Mouse (Mus musculus): ENCODE measurements around the gene 5830473C10Rik.
"Not testable (repeated sequence)": the region's sequence is repeated elsewhere in the genome, so short reads cannot be mapped to it uniquely, and the experiment has no call there.

The 5830473C10Rik gene

DNA sequence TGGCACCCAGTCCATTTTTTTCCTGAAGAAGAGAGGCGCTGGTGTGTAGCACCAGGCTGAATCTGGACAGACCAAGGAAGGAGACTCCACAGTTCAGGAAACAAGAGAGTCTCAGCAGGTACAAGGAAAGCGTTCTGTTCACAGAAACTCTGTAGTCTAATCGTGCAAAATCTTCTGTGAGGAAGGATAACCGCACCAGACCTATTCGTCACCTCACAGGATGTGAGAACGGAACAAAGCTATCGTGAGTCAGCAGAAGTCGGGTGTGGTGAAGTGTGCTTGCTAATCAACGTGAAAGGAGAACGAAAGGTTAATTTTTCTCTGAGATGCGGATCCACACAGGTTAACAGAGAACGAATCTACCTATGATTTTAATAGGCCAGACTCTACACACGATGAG, 34.0 kb downstream of the 5830473C10Rik start:
- DNase-seq (ENCODE audit: low read depth, low spot score) = no peak

DNA sequence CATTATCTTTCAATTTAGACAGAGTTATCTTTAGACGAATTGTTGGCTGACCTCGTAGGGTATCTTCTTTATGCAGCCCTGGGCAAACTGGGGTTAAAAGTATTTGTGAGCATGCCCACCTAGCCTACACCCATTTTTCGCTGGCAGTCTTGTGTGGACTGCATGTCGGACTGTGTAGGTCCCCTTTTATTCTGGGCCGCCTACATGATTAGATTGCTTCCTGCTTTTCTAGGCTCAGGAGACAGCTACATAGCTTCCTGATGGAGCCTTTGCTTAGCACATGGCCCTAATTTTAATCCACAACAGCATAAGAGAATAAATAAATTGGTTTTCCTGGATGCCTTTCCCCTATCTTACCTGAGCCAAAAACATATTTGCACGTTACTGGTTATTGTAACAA, 35.2 kb downstream of the 5830473C10Rik start:
- DNase-seq (ENCODE audit: low read depth, low spot score) = no peak

DNA sequence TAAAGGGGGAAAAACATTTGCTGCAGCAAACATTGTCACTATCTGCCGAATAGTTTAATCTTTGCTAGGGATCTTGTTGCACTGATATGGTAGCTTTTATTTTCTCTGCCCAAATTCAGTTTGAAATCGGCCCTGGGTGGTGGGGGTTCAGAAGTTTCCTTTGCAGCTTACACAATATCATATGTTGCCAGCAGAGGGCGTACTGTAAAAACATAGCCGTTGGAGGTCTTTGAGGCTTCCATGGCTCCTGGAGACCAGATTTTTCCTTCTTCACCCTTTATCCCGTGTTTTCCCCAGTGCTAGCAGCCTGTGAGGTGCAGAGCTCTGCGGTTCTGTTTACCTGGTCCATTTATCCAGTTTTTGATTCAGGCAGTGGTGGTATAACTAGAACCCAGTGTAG, 40.6 kb downstream of the 5830473C10Rik start:
- DNase-seq (ENCODE audit: low read depth, low spot score) = peak; percentile 16

DNA sequence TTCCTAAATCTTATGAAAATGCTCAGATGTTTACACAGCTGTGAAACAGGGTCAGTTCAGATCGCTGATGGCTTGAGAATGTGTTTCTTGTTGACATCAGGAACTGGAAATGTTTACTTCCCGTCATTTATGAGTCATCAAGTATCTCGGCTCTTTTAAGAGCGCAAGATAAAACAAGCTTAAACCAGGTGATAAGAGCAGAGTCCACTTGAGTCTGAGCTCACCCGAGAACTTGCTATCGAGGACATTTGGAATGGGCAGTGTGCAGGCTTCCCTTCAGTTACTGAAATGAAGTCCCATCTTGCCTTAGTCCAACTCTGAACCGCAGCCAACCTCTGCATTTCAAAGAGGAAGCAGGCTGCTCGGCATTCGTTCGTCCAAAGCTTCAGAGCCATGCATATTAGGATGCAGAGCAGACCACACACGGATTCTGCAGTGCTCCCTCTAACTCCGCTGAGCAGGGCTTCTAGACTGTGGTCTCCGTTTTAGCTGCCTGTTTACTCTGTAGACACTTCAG, 42.6 kb downstream of the 5830473C10Rik start:
- no peak for DNase-seq (ENCODE audit: low read depth, low spot score)

DNA sequence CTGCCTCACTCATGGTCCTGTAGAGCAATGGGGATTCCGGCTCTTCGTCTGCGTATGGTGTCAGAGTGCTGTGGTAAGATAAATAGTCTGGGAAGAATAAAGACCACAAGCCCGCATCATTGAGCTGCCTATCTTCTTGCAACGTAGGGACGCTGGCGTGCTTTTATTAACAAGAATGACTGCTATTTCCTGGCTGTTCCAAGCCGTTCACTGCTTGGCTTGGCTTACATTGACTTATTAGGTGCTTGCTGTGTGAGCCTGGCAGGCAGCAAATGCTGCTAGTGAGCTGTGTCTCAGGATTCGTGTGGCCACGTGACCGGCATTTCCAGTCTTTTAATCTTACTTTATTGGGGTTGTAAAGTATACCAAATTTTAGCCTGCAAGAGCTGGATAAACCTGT, 48.0 kb downstream of the 5830473C10Rik start:
- DNase-seq (ENCODE audit: low read depth, low spot score) = no peak

DNA sequence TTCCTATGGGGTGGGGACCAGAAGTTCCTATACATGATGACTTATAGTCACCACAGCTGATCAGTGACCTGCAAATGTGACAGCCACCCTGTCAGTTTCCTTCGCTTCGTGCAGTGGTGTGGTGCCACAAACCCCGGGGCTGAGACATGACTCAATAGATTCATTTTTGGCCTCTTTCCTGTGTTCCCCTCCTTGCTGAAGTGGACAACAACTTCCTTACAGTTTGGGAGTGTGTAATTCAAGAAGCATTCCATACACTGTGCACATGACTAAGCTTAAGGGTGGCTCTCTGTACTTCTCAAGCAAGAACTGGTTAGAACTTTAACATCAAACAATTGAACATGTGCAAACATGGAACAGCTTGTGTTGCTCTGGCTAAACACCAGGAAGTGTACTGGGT, 50.5 kb downstream of the 5830473C10Rik start:
- no peak for DNase-seq (ENCODE audit: low read depth, low spot score)

DNA sequence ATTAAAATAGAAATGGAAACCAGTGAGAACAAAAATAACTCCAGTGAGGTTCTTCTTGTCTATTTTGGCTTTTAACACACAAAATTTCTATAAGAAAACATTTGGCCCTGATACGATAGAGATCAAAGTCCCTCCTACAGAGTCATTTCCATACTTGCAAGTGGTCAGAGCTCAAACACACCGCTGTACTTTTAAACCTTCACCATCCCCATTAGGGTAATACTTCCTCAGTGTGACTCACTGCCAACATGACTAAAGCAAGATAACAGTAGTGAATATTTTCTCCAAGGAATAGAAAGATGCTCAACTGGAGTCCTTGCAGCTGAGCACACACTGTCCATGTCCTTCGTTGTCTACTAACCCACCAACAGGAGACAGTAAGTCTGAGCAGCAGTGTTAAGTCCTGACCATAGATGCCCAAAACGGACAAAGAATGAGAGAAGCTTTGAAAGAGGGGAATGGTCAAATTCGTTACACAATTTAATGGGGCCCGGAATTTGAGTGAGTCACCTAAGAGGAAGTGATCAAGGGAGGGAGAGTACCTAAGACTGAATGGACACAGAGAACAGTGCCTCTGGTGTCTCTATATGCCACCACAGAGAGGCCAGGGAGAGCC, 51.2 kb downstream of the 5830473C10Rik start:
- no peak for DNase-seq (ENCODE audit: low read depth, low spot score)

DNA sequence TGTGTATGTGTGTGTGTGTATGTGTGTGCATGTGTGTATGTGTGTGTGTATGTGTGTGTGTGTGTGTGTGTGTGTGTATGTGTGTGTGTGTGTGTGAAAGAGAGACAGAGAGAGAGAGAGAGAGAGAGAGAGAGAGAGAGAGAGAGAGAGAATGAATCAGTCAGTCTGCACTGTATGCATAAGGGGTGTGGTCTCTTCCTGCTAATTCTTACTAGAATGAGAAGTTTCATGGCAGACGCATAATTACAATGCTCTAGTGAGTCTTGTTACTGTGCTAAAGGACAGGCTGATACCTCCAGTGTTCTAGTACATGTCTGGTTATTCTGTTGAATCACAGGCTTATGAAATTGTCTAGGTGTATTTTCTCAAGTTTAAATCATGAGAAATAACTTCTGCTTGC, 51.8 kb downstream of the 5830473C10Rik start:
- not testable (repeated sequence) for DNase-seq (ENCODE audit: low read depth, low spot score)

DNA sequence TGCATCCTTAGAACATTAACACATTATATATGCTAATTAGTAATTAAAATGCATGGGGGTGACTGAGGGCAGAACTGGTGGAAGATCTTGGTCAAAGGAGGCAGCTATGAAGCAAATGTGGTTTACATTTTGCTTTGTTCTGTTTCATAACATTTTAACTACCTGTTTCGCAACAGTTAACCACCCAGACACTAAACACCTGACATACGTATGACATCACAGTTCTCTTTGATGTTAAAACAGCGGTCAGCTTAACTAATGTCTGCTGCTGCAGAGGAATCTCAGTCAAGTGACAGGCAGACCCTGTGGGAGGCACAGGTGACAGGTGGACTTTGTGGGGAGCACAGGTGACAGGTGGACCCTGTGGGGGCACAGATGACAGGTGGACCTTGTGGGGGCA, 57.0 kb downstream of the 5830473C10Rik start:
- no peak for DNase-seq (ENCODE audit: low read depth, low spot score)

DNA sequence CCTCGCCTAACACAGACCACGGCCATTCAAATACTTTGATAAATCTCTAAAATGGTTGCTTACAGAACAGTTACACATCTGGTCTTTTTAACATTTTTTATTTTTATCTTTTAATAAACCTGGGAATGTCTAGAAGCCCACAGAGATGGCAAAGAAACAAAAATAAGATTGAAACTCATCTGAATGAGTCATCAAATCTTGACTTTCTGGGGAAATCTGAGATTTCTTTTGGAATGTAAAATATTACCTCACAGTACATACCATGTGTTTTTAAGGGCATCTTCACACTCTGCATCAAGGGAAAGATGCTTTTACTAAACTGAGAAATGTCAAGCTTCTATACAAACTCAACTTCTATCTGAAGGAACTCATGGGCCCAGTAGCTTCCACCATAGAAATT, 60.4 kb downstream of the 5830473C10Rik start:
- DNase-seq (ENCODE audit: low read depth, low spot score) = no peak

DNA sequence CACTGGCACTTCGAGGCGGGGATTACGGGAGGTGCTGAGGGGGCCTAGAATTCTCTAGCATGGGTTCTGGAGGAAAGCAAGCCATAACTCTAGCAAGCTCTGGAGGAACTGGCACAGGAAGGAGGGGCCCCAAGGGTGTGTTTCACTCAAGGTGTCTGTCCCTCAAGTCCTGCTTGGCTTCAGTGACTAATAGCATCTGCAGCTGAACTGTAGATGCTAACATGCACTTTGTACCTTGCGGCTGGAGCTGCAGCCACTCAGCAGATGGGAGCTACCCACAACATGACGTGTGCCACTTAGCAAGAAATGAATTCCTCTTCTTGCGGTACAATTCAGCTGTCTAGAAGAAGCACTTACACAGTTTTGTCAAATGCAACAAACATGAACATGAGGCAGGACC, 60.8 kb downstream of the 5830473C10Rik start:
- DNase-seq (ENCODE audit: low read depth, low spot score) = no peak

DNA sequence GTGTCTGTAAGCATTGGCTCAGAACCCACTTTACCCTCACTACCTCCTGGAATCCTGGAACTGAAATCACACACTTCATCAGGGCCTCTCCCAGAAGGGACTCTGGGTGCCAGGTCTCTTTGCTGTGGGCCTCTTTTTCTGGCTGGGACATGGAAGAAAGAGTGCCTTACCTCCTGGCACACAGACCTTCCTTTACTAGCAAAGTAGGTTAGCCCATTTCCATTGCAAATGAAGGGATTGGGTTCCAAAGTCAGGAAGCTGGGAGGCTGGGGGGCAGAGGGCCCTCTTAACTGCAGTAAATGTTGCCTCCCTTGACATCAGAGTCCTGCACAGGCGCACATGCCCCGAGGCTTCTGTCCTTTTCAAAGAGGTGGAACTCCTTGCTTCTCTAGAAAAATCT, 62.3 kb downstream of the 5830473C10Rik start:
- no peak for DNase-seq (ENCODE audit: low read depth, low spot score)

DNA sequence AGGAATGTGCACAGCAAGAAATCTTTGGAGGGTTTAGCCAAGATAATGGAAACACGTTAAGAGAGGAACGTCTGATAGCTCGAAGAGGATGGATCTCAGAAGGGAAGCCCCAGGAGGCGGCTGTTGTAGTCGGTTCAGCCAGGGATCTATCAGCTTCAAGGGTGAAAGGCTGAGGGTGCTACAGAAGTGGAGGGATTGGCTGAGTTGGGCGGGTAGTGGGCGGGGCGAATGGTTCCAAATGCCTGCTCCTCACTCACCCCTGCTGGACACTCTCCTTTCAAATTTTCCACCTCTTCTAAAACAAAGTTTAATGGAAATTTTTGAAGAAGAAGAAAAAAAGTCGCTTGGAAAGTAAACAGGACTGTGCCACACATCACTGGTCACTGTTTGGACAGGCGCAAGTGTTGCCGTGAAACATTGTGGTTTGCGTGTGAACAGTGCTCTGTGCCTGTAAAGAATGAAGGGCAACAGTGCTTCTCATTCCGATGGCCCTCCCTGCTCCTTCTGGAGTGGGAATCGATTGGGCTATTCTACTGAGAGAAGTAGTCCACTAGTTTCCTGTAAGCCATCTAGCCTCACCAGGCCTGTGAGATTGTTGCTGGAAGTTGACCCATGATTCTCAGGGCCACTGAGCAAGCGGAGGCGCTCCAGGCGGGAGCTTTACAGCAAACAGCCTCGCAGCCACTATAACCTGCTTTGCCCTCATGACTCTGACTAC, 64.0 kb downstream of the 5830473C10Rik start:
- no peak for DNase-seq (ENCODE audit: low read depth, low spot score)

DNA sequence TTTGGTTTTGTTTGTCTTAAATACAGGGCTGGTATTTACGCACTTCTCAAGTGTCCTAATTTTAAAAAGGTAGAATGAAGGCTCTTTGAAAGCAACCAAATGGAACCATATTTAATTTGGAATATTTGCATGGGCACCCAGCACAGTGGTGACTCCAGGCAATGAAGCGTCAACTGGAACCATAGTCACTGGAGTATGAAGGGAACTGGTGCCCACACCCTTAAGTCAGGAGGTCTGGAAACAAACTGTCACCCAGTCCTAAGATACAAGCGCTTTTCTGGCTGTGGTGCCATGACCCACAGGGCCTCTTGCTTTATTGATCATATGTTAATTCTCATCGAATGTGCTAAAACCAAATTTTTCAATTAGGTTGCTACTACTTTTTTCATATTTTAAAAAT, 66.5 kb downstream of the 5830473C10Rik start:
- no peak for DNase-seq (ENCODE audit: low read depth, low spot score)

DNA sequence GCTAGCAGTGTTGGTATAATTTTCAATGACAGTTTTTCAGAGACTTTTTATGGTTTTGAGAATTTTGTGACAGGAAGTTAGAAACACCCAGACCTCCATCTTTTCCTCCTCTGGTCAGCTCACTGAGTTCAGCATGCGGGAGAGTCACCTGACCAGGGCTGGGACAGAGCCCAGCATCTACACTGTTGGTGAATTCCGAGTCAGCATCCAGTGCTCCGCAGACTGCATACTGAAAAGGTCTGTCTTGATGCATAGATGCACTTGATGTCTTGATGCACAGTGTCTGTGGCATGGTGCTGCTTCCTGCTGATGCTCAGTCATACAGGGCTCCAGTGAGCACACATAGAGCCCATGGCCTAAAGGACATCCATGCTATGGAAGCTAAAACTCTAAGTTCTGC, 67.1 kb downstream of the 5830473C10Rik start:
- DNase-seq (ENCODE audit: low read depth, low spot score) = no peak

DNA sequence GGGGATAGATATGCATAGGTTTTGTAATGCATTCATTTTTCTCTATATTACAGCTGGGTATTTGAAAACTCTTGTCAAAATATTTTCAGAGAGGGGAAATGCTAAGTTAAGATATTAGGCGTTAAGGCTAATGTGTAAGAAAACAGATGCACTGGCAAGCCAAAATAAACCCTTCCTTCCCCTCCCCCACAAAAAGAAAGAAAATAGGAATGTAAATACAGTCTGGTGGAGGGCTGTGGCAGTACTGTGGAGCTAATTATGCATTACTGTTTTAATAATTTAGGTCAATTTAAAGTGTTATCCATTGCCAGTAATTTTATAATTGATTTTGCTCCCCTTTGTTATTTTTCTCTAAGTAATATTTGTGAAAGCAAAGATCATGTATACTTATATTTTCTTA, 67.6 kb downstream of the 5830473C10Rik start:
- DNase-seq (ENCODE audit: low read depth, low spot score) = no peak

DNA sequence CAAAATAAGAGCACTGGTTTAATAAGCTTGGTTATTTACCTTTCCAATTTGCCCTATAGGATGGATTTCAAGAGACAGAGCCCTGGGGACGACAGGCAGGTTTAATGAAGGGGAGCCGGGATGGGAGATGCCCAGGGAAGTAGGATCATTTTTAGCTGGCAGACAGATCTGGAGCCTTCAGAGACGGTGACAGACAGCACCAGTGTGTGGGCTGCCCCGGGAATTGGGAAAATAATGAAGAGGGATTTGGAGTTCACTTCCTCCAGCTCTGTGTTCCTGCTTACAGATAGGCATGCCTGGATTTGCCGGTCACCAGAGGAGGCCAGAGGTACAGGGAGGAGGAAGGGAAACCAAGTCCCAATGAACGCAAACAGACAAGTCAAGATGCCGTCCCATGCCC, 74.0 kb downstream of the 5830473C10Rik start:
- no peak for DNase-seq (ENCODE audit: low read depth, low spot score)

DNA sequence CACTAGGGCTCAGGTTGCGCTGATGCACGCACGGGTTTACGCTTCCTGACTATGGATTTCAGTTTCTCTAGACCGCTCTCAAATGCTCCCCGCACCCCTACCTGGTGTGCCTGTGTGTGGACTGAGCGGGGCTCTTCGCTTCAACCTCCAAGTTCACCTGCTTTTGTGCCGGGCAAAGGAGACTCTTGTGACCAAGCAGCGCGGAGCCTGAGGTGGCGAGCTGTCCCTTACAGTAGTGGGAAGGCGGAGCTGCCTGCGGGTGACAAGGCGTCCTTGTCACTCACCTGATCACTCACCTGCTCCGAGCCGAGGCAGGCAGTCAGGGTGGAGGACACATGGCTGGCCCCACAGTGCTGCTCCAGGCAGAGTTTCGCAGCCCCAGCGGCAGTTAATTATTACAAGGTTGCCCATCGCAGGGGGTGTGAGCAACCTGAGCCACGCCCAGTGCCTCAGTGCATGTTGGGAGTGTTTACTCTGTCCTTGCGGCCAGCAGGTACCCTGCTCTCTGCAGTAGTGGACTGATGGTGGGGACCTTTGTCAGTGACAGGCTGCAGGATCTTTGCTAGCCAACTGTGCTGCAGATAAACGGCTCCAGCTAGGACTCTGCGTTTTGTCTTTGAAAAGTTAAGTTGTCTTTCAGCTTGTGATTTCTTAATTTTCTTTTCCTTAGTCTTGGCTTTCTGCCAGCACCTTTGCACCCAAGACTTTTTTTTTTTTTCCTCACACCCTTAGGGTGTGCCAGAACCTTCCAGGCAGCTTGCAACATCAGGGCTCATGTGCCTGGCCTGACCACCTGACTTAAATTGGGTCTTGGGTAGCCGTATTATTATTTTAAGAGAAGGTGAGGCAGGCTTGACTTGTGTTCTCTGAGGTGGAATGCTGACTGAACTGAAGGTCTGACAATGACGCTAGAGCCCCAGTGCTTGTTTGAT, 79.6 kb downstream of the 5830473C10Rik start, which contains the start of gene Rassf6:
TSS of gene Rassf6 (minus strand) at position 372 of the 932 bp plus-strand sequence.
- DNase-seq (ENCODE audit: low read depth, low spot score) = no peak

DNA sequence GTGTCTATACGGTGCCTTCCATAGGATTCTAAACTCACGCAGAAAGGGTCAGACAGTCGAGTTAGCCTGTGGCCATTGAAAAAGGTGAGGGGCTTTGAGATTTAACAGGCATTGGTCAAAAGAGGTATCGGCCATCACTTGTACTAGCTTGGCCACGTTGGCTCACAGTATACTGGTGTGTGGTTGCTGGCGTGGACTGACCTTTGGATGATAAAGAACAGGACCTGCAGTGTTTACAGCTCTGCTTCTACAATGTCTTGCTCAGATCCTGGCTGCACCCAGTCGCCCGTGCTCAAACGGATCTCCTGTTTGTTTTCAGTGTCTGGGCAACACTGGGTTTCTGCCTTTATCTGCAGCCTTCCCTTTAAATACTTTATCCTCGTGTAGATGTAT, 80.3 kb downstream of the 5830473C10Rik start:
- DNase-seq (ENCODE audit: low read depth, low spot score) = no peak

DNA sequence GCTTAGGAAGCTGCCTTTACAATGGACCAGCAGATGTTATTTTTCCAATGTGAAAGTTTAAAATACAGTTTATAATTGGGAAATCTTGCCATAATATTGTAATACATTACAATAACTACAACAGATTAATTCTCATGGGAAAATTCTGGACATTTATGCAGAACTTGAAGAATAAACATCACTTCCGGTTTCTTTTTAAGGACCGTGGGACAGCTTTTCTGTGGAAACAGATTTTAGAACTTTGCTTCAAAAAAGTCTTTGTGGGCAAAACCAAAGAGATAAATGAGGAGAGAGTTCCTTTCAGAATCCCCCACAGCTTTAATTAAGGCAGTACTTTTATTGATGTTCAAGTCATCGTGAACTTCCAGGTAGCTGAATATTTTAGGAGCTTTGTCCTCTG, 84.7 kb downstream of the 5830473C10Rik start:
- DNase-seq (ENCODE audit: low read depth, low spot score) = no peak

DNA sequence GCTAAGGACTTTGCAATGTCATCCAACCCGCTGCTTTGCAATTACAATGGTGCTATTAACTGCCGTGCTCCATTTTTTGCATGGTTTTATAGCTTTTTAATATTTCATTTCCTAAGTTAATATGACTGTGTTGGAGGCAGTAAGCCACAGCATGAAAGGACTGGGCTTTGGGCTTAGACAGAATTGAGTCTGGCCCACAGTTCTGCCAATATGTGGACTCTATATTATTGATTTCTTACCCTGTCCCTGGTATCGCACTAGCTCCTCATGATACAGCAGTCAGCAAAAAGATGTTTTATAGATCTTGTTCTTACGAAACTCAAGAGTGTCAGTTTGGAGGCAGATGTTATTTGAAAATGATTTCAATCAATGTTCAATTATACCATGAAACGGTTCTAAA, 85.5 kb downstream of the 5830473C10Rik start:
- no peak for DNase-seq (ENCODE audit: low read depth, low spot score)

Data from retina, adult 2 months (tissue).